Mouse (Mus musculus) skeletal muscle tissue, adult 2 months (tissue): Measurements from ENCODE around the gene Rbm12.
"Not testable (repeated sequence)": the region's sequence is repeated elsewhere in the genome, so short reads cannot be mapped to it uniquely, and the experiment has no call there.

Source experiments
- DNase-seq: peaks from one replicate; pipeline ENCODE4 v3.0.0-alpha.2; 2012; ENCODE audit warnings: low read depth, low spot score

The Rbm12 gene

GRCm38 (mm10) chr2:156111358-156112079, at the start of gene Rbm12, which contains the start of gene Cpne1:
Gene Rbm12, minus strand, starts transcription at chr2:156111978.
Gene Cpne1, minus strand, starts transcription at chr2:156111965.
- DNase-seq: peak; percentile 75

GRCm38 (mm10) chr2:156151538-156151937, 39.8 kb upstream of the Rbm12 start:
- no peak for DNase-seq

- DNase-seq: no peak
Observed at GRCm38 (mm10) chr2:156147316-156147915, 35.6 kb upstream of the Rbm12 start.

- DNase-seq: no peak
Observed at GRCm38 (mm10) chr2:156146272-156146989, 34.7 kb upstream of the Rbm12 start.

GRCm38 (mm10) chr2:156145486-156146130, 33.8 kb upstream of the Rbm12 start:
- no peak for DNase-seq

GRCm38 (mm10) chr2:156143953-156144724, 32.4 kb upstream of the Rbm12 start, which contains the start of the genes Romo1 and Nfs1:
Gene Romo1, plus strand, starts transcription at chr2:156144039.
Gene Nfs1, minus strand, starts transcription at chr2:156144186.
- DNase-seq: peak; percentile 79

- no peak for DNase-seq
Observed at GRCm38 (mm10) chr2:156143367-156143766, 31.6 kb upstream of the Rbm12 start.

GRCm38 (mm10) chr2:156142820-156143219, 31.0 kb upstream of the Rbm12 start:
- no peak for DNase-seq

- no peak for DNase-seq
Observed at GRCm38 (mm10) chr2:156135695-156136094, 23.9 kb upstream of the Rbm12 start.

- DNase-seq: no peak
Observed at GRCm38 (mm10) chr2:156134161-156134560, 22.4 kb upstream of the Rbm12 start.

- no peak for DNase-seq
Observed at GRCm38 (mm10) chr2:156126992-156127391, 15.2 kb upstream of the Rbm12 start, which contains the start of gene Gm28036. Gene Gm28036, minus strand, starts transcription at chr2:156127092.

- no peak for DNase-seq
Observed at GRCm38 (mm10) chr2:156123731-156124130, 12.0 kb upstream of the Rbm12 start.

GRCm38 (mm10) chr2:156119566-156119965, 7.8 kb upstream of the Rbm12 start:
- DNase-seq: no peak

GRCm38 (mm10) chr2:156112080-156112423, 274 bp upstream of the Rbm12 start:
- DNase-seq: not testable (repeated sequence)

GRCm38 (mm10) chr2:156110627-156111357, 986 bp downstream of the Rbm12 start:
- DNase-seq: no peak

- DNase-seq: no peak
Observed at GRCm38 (mm10) chr2:156091926-156092325, 19.9 kb downstream of the Rbm12 start.

- no peak for DNase-seq
Observed at GRCm38 (mm10) chr2:156089799-156090198, 22.0 kb downstream of the Rbm12 start.

- DNase-seq: no peak
Observed at GRCm38 (mm10) chr2:156087391-156088110, 24.2 kb downstream of the Rbm12 start.

- DNase-seq: no peak
Observed at GRCm38 (mm10) chr2:156084541-156084940, 27.2 kb downstream of the Rbm12 start.

GRCm38 (mm10) chr2:156080391-156080790, 31.4 kb downstream of the Rbm12 start:
- DNase-seq: no peak
